Mouse (Mus musculus): ENCODE results near the gene Knop1. TPM values are rescaled to one million over a fixed set of nuclear protein-coding genes. Genes with fewer than 3 reads are reported as not detected.

Knop1 gene
- polyA plus RNA-seq, 1 experiment from 2014 or later: 65.8 TPM

Other genes with a start within 250 kb of the Knop1 start
- gene Gde1, start 150.5 kb downstream of the Knop1 start, polyA plus RNA-seq (2015; fragmentation: Nextera tagmentation; extraction: Ambion mirVana): 210 and 240 TPM in 2 replicates
- 24.4 and 29.3 TPM in 2 replicates for gene Ccp110, start 143.7 kb downstream of the Knop1 start, polyA plus RNA-seq (2015; fragmentation: Nextera tagmentation; extraction: Ambion mirVana)
- gene Vps35l, start 116.0 kb downstream of the Knop1 start, polyA plus RNA-seq (2015; fragmentation: Nextera tagmentation; extraction: Ambion mirVana): 83.2 and 91.9 TPM in 2 replicates
- 3.5 and 4.4 TPM in 2 replicates for gene Iqck, start 502 bp downstream of the Knop1 start, polyA plus RNA-seq (2015; fragmentation: Nextera tagmentation; extraction: Ambion mirVana)
- gene Gprc5b, start 139.0 kb upstream of the Knop1 start, polyA plus RNA-seq (2015; fragmentation: Nextera tagmentation; extraction: Ambion mirVana): 5.2 and 6.6 TPM in 2 replicates

Data from neural tube, embryonic 15.5 days (tissue).